In the genomic region with DNA sequence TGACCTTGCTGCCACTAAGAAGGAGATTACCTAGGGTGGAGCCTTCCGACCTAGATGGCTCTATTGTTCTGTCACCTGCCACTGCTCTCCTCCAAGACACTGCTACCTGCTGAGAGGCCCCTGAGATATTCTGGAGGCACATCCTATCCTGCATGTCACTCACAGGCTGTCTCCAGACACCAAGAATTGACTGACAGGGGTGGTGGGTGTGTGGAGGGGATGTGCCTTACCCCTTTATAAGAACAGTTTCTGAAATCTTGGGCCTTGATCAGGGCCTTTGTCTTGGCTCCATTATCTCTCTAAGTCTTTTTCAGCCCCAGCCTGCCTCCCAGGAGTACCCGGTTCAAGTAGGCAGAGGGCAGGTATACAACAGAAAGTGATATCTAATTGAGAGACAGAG, we compare ENCODE assay signal across 4 mouse cellular contexts.
A peak's percentile ranks its signal among the peaks of the same experiment; 100 is the strongest.
DNase-seq lines count a peak whose midpoint lies in the region; TF ChIP-seq lines count a peak whose summit lies in the region.
"Not testable (repeated sequence)": the region's sequence is repeated elsewhere in the genome, so short reads cannot be mapped to it uniquely, and the experiment has no call there.

No protein-coding gene starts in this region.

- H3K27ac ChIP-seq in ES-Bruce4 (ENCODE audit: insufficient read depth, low read length), result peak overlapping the region; percentile 61; the same call in 1 of the 2 replicates

- TF ChIP-seq CTCF in ES-Bruce4 (IDR thresholded peaks at IDR 0.05; ENCODE audit: low read depth, low read length), result not testable (repeated sequence)

- not testable (repeated sequence) for H3K4me3 ChIP-seq in ES-Bruce4 (ENCODE audit: low read depth, low read length)

- peak; percentile 44; the same call in 1 of the 2 replicates for TF ChIP-seq EP300 in ES-Bruce4 (IDR thresholded peaks at IDR 0.05; ENCODE audit: insufficient read depth, low read depth, low read length)

- H3K9me3 ChIP-seq in ES-Bruce4 (replicated peaks; ENCODE audit: control insufficient read depth, insufficient read depth, low read length, poor library complexity, severe bottlenecking), result not testable (repeated sequence)

- not testable (repeated sequence) for H3K4me1 ChIP-seq in ES-Bruce4 (ENCODE audit: control insufficient read depth, insufficient read depth, low read length)

- not testable (repeated sequence) for H3K9ac ChIP-seq in ES-Bruce4 (ENCODE audit: low read depth, poor library complexity, severe bottlenecking)

- DNase-seq in ES-CJ7 (ENCODE audit: low read depth, low spot score) (peak; percentile 88), R1 (ENCODE audit: low read depth, low spot score) (peak; percentile 86), ZHBTc4 (ENCODE audit: low read depth, low spot score) (peak; percentile 67)

- not testable (repeated sequence) for H3K36me3 ChIP-seq in ES-Bruce4 (ENCODE audit: control insufficient read depth, insufficient read depth, low read length, poor library complexity, severe bottlenecking)

- not testable (repeated sequence) for H3K27me3 ChIP-seq in ES-Bruce4 (ENCODE audit: control insufficient read depth, insufficient read depth, low read length, poor library complexity, severe bottlenecking)

- TF ChIP-seq POLR2A in ES-Bruce4 (IDR thresholded peaks at IDR 0.05; ENCODE audit: insufficient read depth, low read length), result not testable (repeated sequence)
